Mouse (Mus musculus) E14TG2a.4 (cell line): ENCODE data around the gene Vmn1r215.

Experiments used
- CTCF ChIP-seq: conservative IDR thresholded peaks from 2 replicates; pipeline ENCODE4 v1.5.1; 2014; ENCODE audit warnings: low read length
- NANOG ChIP-seq: IDR thresholded peaks from 2 replicates; pipeline ENCODE4 v1.6.1; 2014; ENCODE audit warnings: borderline replicate concordance, low read length, mixed read lengths

GRCm38 (mm10) chr13:23067725-23068124, at the start of gene Vmn1r215:
- no peak for TF ChIP-seq CTCF
- no peak for TF ChIP-seq NANOG
